In the genomic region with DNA sequence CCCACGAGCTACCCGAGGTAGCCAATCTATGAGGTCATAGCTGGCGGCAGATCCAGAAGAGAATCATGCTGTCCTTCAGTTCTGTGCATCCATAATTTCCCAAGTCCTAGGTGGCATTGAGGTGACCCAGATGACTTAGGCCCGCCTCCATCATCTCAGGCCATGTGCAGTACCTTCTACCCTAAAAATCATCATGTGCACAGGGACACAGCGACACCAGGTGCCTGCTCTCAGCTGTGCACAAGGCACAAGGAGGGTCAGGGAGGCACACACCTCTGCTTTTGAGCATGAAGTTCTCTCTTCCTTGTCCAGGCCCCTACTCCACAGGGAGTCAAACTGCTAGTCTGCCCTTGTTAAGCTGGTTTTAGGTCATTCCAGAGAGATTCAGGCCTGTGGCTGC, we compare ENCODE assay signal across 11 mouse cellular contexts. TPM values are rescaled to one million over a fixed set of nuclear protein-coding genes. Genes with fewer than 3 reads are reported as not detected.
DNase-seq lines count a peak whose midpoint lies in the region; ATAC-seq lines count a peak whose summit lies in the region.
"Had no signal": no experiment of that assay in that cellular context is flagged by ENCODE, and none has a peak within 500 bp of the region (broad histone marks: within the 10 kb centered on the region; RNA-seq: fewer than 3 reads in every experiment).

No protein-coding gene starts in this region.

- H3K27ac ChIP-seq in heart, embryonic 11.5 days (ENCODE audit: low read depth, low read length): 0 out of 2 replicates have a peak overlapping the region, but pooled peaks have one; percentile 29
- no peak overlapping the region for H3K27ac ChIP-seq in lung, embryonic 15.5 days
- H3K27ac ChIP-seq in embryonic facial prominence, embryonic 13.5 days: no peak overlapping the region
- H3K27ac ChIP-seq in neural tube, embryonic 13.5 days (replicated peaks): no peak overlapping the region

- no peak for DNase-seq in heart, postnatal 25 days (ENCODE audit: low spot score)
- DNase-seq in lung, postnatal 4 days: no peak
- DNase-seq in right cerebral cortex, postnatal 36 days (ENCODE audit: low spot score in 2 of 2): no peak
- DNase-seq: gastrocnemius, postnatal 36 days had no signal

- peak overlapping the region; percentile 67 for H3K4me2 ChIP-seq in heart, embryonic 11.5 days
- H3K4me2 ChIP-seq in lung, embryonic 15.5 days: peak overlapping the region; percentile 49; the same call in 1 of the 2 replicates
- peak overlapping the region; percentile 52 for H3K4me2 ChIP-seq in embryonic facial prominence, embryonic 13.5 days
- no peak overlapping the region; the same call in 1 of the 2 replicates for H3K4me2 ChIP-seq in neural tube, embryonic 13.5 days

- no peaks in the 10 kb centered on the region; the same call in 1 of the 2 replicates for H3K36me3 ChIP-seq in heart, embryonic 11.5 days (ENCODE audit: control insufficient read depth, insufficient read depth, low read length)
- no peaks in the 10 kb centered on the region for H3K36me3 ChIP-seq in lung, embryonic 15.5 days
- peaks cover 6% of the 10 kb centered on the region; the same call in 1 of the 2 replicates for H3K36me3 ChIP-seq in embryonic facial prominence, embryonic 13.5 days
- peaks cover 9% of the 10 kb centered on the region for H3K36me3 ChIP-seq in neural tube, embryonic 13.5 days

- no peaks in the 10 kb centered on the region for H3K27me3 ChIP-seq in heart, embryonic 11.5 days (ENCODE audit: control insufficient read depth, insufficient read depth, low read length)
- H3K27me3 ChIP-seq in lung, embryonic 15.5 days: no peaks in the 10 kb centered on the region
- H3K27me3 ChIP-seq in embryonic facial prominence, embryonic 13.5 days: no peaks in the 10 kb centered on the region
- no peaks in the 10 kb centered on the region for H3K27me3 ChIP-seq in neural tube, embryonic 13.5 days
- H3K27me3 ChIP-seq: Patski had no signal

- intact Hi-C loops in heart, postnatal 25 days (cut with DNase I): no loop called here

- H3K9me3 ChIP-seq in heart, embryonic 11.5 days (replicated peaks; ENCODE audit: control insufficient read depth, low read length): no peaks in the 10 kb centered on the region
- H3K9me3 ChIP-seq in lung, embryonic 15.5 days: no peaks in the 10 kb centered on the region
- H3K9me3 ChIP-seq in embryonic facial prominence, embryonic 13.5 days: no peaks in the 10 kb centered on the region
- no peaks in the 10 kb centered on the region for H3K9me3 ChIP-seq in neural tube, embryonic 13.5 days

- H3K9ac ChIP-seq in heart, embryonic 11.5 days (ENCODE audit: low read depth, low read length): peak overlapping the region; percentile 52; the same call in 1 of the 2 replicates
- no peak overlapping the region for H3K9ac ChIP-seq in lung, embryonic 15.5 days
- no peak overlapping the region for H3K9ac ChIP-seq in embryonic facial prominence, embryonic 13.5 days
- peak overlapping the region; percentile 22; the same call in 1 of the 2 replicates for H3K9ac ChIP-seq in neural tube, embryonic 13.5 days

- H3K4me1 ChIP-seq in heart, embryonic 11.5 days (ENCODE audit: control insufficient read depth, insufficient read depth, low read length): peaks cover 11% of the 10 kb centered on the region
- 0 out of 2 replicates have a peak, but pooled peaks cover 4% of the 10 kb centered on the region for H3K4me1 ChIP-seq in lung, embryonic 15.5 days
- peaks cover 8% of the 10 kb centered on the region for H3K4me1 ChIP-seq in embryonic facial prominence, embryonic 13.5 days
- peaks cover 12% of the 10 kb centered on the region for H3K4me1 ChIP-seq in neural tube, embryonic 13.5 days (replicated peaks)

- H3K4me3 ChIP-seq in heart, embryonic 11.5 days (ENCODE audit: low read depth, low read length): peak overlapping the region; percentile 44
- H3K4me3 ChIP-seq in lung, embryonic 15.5 days: no peak overlapping the region
- no peak overlapping the region for H3K4me3 ChIP-seq in embryonic facial prominence, embryonic 13.5 days
- no peak overlapping the region for H3K4me3 ChIP-seq in neural tube, embryonic 13.5 days

- 78% methylated on average over 5 of the region's 5 CpGs for WGBS in heart, embryonic 11.5 days (ENCODE audit: insufficient replicate concordance)
- 86% methylated on average over 5 of the region's 5 CpGs for WGBS in lung, embryonic 15.5 days
- WGBS in embryonic facial prominence, embryonic 13.5 days: 86% methylated on average over 5 of the region's 5 CpGs
- 88% methylated on average over 5 of the region's 5 CpGs for WGBS in neural tube, embryonic 13.5 days

- no peak for ATAC-seq in heart, embryonic 11.5 days (replicated peaks; ENCODE audit: insufficient number of reproducible peaks, low FRiP score, low TSS enrichment)
- no peak for ATAC-seq in lung, embryonic 15.5 days (ENCODE audit: borderline replicate concordance, extremely low read depth, low FRiP score, low TSS enrichment)
- ATAC-seq in embryonic facial prominence, embryonic 13.5 days (ENCODE audit: insufficient number of reproducible peaks, insufficient read depth, low FRiP score, low TSS enrichment, low read depth): no peak; the same call in 1 of the 2 replicates
- no peak for ATAC-seq in neural tube, embryonic 13.5 days (ENCODE audit: low read depth)
- ATAC-seq in erythroid progenitor cell, adult 5-6 weeks (replicated peaks; ENCODE audit: low FRiP score, poor library complexity, severe bottlenecking): no peak
- ATAC-seq: Patski had no signal

RNA-seq across cellular contexts. Expression of gene Defb48, which starts 19.0 kb away (rescaled TPM):
- polyA plus RNA-seq in heart, embryonic 11.5 days (2014; fragmentation: Nextera tagmentation; extraction: Ambion mirVana): not detected in 2 replicates
- not detected for total RNA-seq in heart, postnatal 25 days (2021)
- not detected in 2 replicates for polyA plus RNA-seq in lung, embryonic 15.5 days (2015; fragmentation: Nextera tagmentation; extraction: Ambion mirVana)
- not detected in 2 replicates for polyA plus RNA-seq in embryonic facial prominence, embryonic 13.5 days (2015; fragmentation: Nextera tagmentation; extraction: Ambion mirVana)
- polyA plus RNA-seq in neural tube, embryonic 13.5 days (2015; fragmentation: Nextera tagmentation; extraction: Ambion mirVana): not detected in 2 replicates
- total RNA-seq in erythroid progenitor cell, adult 5-6 weeks (2015; ENCODE audit: low replicate concordance): not detected in 2 replicates
- total RNA-seq in erythroid progenitor cell, adult 5-6 weeks (2017; ENCODE audit: low replicate concordance): not detected in 2 replicates
- total RNA-seq: gastrocnemius, postnatal 36 days had no signal
- polyA plus RNA-seq: liver, embryonic 16.5 days; Patski had no signal

RNA-seq across cellular contexts. Expression of gene Defb47, which starts 32.5 kb away (rescaled TPM):
- polyA plus RNA-seq in heart, embryonic 11.5 days (2014; fragmentation: Nextera tagmentation; extraction: Ambion mirVana): not detected in 2 replicates
- not detected for total RNA-seq in heart, postnatal 25 days (2021)
- polyA plus RNA-seq in lung, embryonic 15.5 days (2015; fragmentation: Nextera tagmentation; extraction: Ambion mirVana): not detected in 2 replicates
- not detected in 2 replicates for polyA plus RNA-seq in embryonic facial prominence, embryonic 13.5 days (2015; fragmentation: Nextera tagmentation; extraction: Ambion mirVana)
- polyA plus RNA-seq in neural tube, embryonic 13.5 days (2015; fragmentation: Nextera tagmentation; extraction: Ambion mirVana): not detected in 2 replicates
- not detected in 2 replicates for total RNA-seq in erythroid progenitor cell, adult 5-6 weeks (2015; ENCODE audit: low replicate concordance)
- not detected in 2 replicates for total RNA-seq in erythroid progenitor cell, adult 5-6 weeks (2017; ENCODE audit: low replicate concordance)
- total RNA-seq: gastrocnemius, postnatal 36 days had no signal
- polyA plus RNA-seq: liver, embryonic 16.5 days had no signal

RNA-seq across cellular contexts. Expression of gene Defb43, which starts 46.2 kb away (rescaled TPM):
- polyA plus RNA-seq in heart, embryonic 11.5 days (2014; fragmentation: Nextera tagmentation; extraction: Ambion mirVana): not detected in 2 replicates
- not detected for total RNA-seq in heart, postnatal 25 days (2021)
- polyA plus RNA-seq in lung, embryonic 15.5 days (2015; fragmentation: Nextera tagmentation; extraction: Ambion mirVana): not detected in 2 replicates
- not detected in 2 replicates for polyA plus RNA-seq in embryonic facial prominence, embryonic 13.5 days (2015; fragmentation: Nextera tagmentation; extraction: Ambion mirVana)
- polyA plus RNA-seq in neural tube, embryonic 13.5 days (2015; fragmentation: Nextera tagmentation; extraction: Ambion mirVana): not detected in 2 replicates
- total RNA-seq in erythroid progenitor cell, adult 5-6 weeks (2015; ENCODE audit: low replicate concordance): not detected in 2 replicates
- not detected in 2 replicates for total RNA-seq in erythroid progenitor cell, adult 5-6 weeks (2017; ENCODE audit: low replicate concordance)
- total RNA-seq: gastrocnemius, postnatal 36 days had no signal
- polyA plus RNA-seq: liver, embryonic 16.5 days; Patski had no signal

Comparison
In these comparisons a context has a peak if more than half of its experiments do, and no peak if none do; other contexts are left out.
1. H3K9ac ChIP-seq: peak in heart, embryonic 11.5 days (single experiment) and neural tube, embryonic 13.5 days (single experiment); none in lung, embryonic 15.5 days (single experiment) and embryonic facial prominence, embryonic 13.5 days (single experiment).